Mouse (Mus musculus) left cerebral cortex, adult 8-10 months (tissue): Measurements from ENCODE around the gene Ascc1. TPM values are rescaled to one million over a fixed set of nuclear protein-coding genes. Genes with fewer than 3 reads are reported as not detected.
"Not testable (repeated sequence)": the region's sequence is repeated elsewhere in the genome, so short reads cannot be mapped to it uniquely, and the experiment has no call there.

Experiments
- DNase-seq, 2 experiments: peaks; one replicate each; pipeline ENCODE4 v3.0.0; 2022; ENCODE audit warnings: low spot score in 2 of 2
- total RNA-seq, 4 experiments: library from RNA; stranded (reverse); gene quantifications; 2 replicates each; pipeline ENCODE4 v1.2.4; 2022

Ascc1 gene
- total RNA-seq, 4 experiments from 2014 or later, result 16.5 to 20.1 (median 17.6) TPM

- DNase-seq, result no peak
These were observed 25.5 kb upstream of the Ascc1 start for GRCm38 (mm10) chr10:59977141-59977540.

GRCm38 (mm10) chr10:59977715-59978343 lies 24.8 kb upstream of the Ascc1 start:
- DNase-seq, result no peak

- no peak for DNase-seq
These were observed 24.2 kb upstream of the Ascc1 start for GRCm38 (mm10) chr10:59978401-59978800.

GRCm38 (mm10) chr10:59978873-59979743 lies 23.5 kb upstream of the Ascc1 start:
- no peak for DNase-seq

- no peak for DNase-seq
These were observed 21.8 kb upstream of the Ascc1 start for GRCm38 (mm10) chr10:59980815-59981244.

- DNase-seq, result no peak
These were observed 21.3 kb upstream of the Ascc1 start for GRCm38 (mm10) chr10:59981336-59981735.

GRCm38 (mm10) chr10:59981792-59982191 lies 20.8 kb upstream of the Ascc1 start:
- DNase-seq, result no peak

- no peak for DNase-seq
These were observed 20.2 kb upstream of the Ascc1 start for GRCm38 (mm10) chr10:59982379-59982873.

- no peak for DNase-seq
These were observed 14.6 kb upstream of the Ascc1 start for GRCm38 (mm10) chr10:59988036-59988435.

- no peak for DNase-seq
These were observed 12.2 kb upstream of the Ascc1 start for GRCm38 (mm10) chr10:59990393-59990792.

- no peak for DNase-seq
These were observed 11.2 kb upstream of the Ascc1 start for GRCm38 (mm10) chr10:59991262-59991880.

GRCm38 (mm10) chr10:59992024-59992423 lies 10.6 kb upstream of the Ascc1 start:
- DNase-seq, result no peak

GRCm38 (mm10) chr10:59993813-59994212 lies 8.8 kb upstream of the Ascc1 start:
- DNase-seq, result not testable (repeated sequence)

GRCm38 (mm10) chr10:59995889-59996288 lies 6.7 kb upstream of the Ascc1 start:
- no peak for DNase-seq

GRCm38 (mm10) chr10:59997591-59997990 lies 5.0 kb upstream of the Ascc1 start:
- no peak for DNase-seq

GRCm38 (mm10) chr10:59999057-59999456 lies 3.5 kb upstream of the Ascc1 start:
- no peak for DNase-seq

- not testable (repeated sequence) for DNase-seq
These were observed 942 bp upstream of the Ascc1 start for GRCm38 (mm10) chr10:60001663-60002062.

- DNase-seq, result no peak
These were observed 402 bp upstream of the Ascc1 start for GRCm38 (mm10) chr10:60002203-60002602.

GRCm38 (mm10) chr10:60003213-60003752 lies 678 bp downstream of the Ascc1 start:
- peak in 1 of 2 experiments; percentile 65 for DNase-seq

- DNase-seq, result no peak
These were observed 1.2 kb downstream of the Ascc1 start for GRCm38 (mm10) chr10:60003847-60004246.

GRCm38 (mm10) chr10:60005264-60005663 lies 2.7 kb downstream of the Ascc1 start:
- no peak for DNase-seq

- no peak for DNase-seq
These were observed 6.5 kb downstream of the Ascc1 start for GRCm38 (mm10) chr10:60009115-60009514.
